Mouse (Mus musculus) midbrain, embryonic 14.5 days (tissue): ENCODE results near the gene Scgb1b7. TPM values are rescaled to one million over a fixed set of nuclear protein-coding genes. Genes with fewer than 3 reads are reported as not detected.
"Not testable (repeated sequence)": the region's sequence is repeated elsewhere in the genome, so short reads cannot be mapped to it uniquely, and the experiment has no call there.

Source experiments
- ATAC-seq: fragments of 200-750 bp; cut with Nextera tagmentation; 2 replicates; pipeline ENCODE4 v1.8.0; 2017; ENCODE audit warnings: moderate number of reproducible peaks, moderate library complexity; ENCODE audit not compliant: low FRiP score, low TSS enrichment
- DNase-seq: peaks from one replicate; pipeline ENCODE4 v3.0.0-alpha.2; 2015
- H3K27ac ChIP-seq: fragments of 300-500 bp; sonication (generic); replicated peaks from 2 replicates; pipeline ENCODE4 v1.5.1; 2014; ENCODE audit warnings: mild to moderate bottlenecking, low read depth, low read length, moderate library complexity
- H3K27me3 ChIP-seq: fragments of 300-500 bp; sonication (generic); 2 replicates; pipeline ENCODE4 v1.6.1; 2014; ENCODE audit warnings: low read length, control low read depth, mixed read lengths; ENCODE audit not compliant: control insufficient read depth, insufficient read depth
- H3K36me3 ChIP-seq: fragments of 300-500 bp; sonication (generic); 2 replicates; pipeline ENCODE4 v1.6.1; 2014; ENCODE audit warnings: low read length, control low read depth; ENCODE audit not compliant: control insufficient read depth, insufficient read depth
- H3K4me1 ChIP-seq: fragments of 300-500 bp; sonication (generic); 2 replicates; pipeline ENCODE4 v1.6.1; 2014; ENCODE audit warnings: mild to moderate bottlenecking, antibody characterized with exemption, low read length, control low read depth; ENCODE audit not compliant: control insufficient read depth, insufficient read depth
- H3K4me2 ChIP-seq: fragments of 300-500 bp; sonication (generic); 2 replicates; pipeline ENCODE4 v1.6.1; 2014; ENCODE audit warnings: mild to moderate bottlenecking, low read length, moderate library complexity
- H3K4me3 ChIP-seq: fragments of 300-500 bp; sonication (generic); replicated peaks from 2 replicates; pipeline ENCODE4 v1.5.1; 2014; ENCODE audit warnings: low read depth, low read length
- H3K9ac ChIP-seq: fragments of 300-500 bp; sonication (generic); replicated peaks from 2 replicates; pipeline ENCODE4 v1.6.1; 2014; ENCODE audit warnings: mild to moderate bottlenecking, low read length, moderate library complexity
- H3K9me3 ChIP-seq: fragments of 300-500 bp; sonication (generic); 2 replicates; pipeline ENCODE4 v1.6.1; 2016; ENCODE audit warnings: low read length, control low read depth, mixed read lengths; ENCODE audit not compliant: control insufficient read depth
- WGBS: fragments of 180-500 bp; shearing (Covaris S2); extraction: QIAGEN DNeasy Blood & Tissue Kit; methylation state at CpG from one replicate; pipeline ENCODE4 v1.1.7; 2014; 5-methylcytosine and 5-hydroxymethylcytosine counted together
- polyA plus RNA-seq: library from polyadenylated mRNA; unstranded; fragments of >200 nt; fragmentation: Nextera tagmentation; extraction: Ambion mirVana; gene quantifications from 2 replicates; pipeline ENCODE4 v1.2.1, GENCODE M21; 2014

Gene Scgb1b7
- polyA plus RNA-seq, result not detected in 2 replicates

GRCm38 (mm10) chr7:31712365-31712764 lies at the start of gene Scgb1b7:
TSS of gene Scgb1b7 (plus strand) at chr7:31712665.
- DNase-seq, H3K36me3 ChIP-seq, H3K4me1 ChIP-seq, H3K27me3 ChIP-seq, H3K9me3 ChIP-seq, ATAC-seq, H3K9ac ChIP-seq, H3K27ac ChIP-seq, H3K4me3 ChIP-seq, H3K4me2 ChIP-seq: not testable (repeated sequence)
- 80% methylated on average over 4 of the region's 5 CpGs for WGBS

DNA sequence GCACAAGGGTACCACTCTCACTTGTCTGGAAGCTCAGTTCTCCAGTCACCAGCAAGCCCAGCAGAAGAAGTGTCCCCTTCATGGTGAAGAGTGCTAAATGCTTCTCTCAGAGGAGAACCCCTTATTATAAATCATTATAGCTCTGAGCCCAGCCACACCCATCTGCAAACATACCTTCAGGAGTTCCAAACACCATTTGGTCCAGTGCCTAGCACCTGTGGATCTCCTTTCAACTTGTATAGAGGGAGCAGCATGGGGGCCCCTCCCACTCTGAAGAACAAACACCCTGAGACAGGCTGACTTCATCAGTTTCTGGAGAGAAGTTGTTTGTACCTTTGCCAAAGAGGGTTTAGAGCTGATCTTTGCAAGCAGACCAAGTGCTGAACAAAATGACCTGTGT lies 6.8 kb upstream of the Scgb1b7 start, which contains the start of gene Scgb2b7:
Gene Scgb2b7 (minus strand): TSS at position 101 of the 400 bp plus-strand sequence.
- H3K4me3 ChIP-seq, H3K9ac ChIP-seq, ATAC-seq, H3K4me1 ChIP-seq, DNase-seq, H3K9me3 ChIP-seq, H3K27me3 ChIP-seq, H3K4me2 ChIP-seq, H3K36me3 ChIP-seq, H3K27ac ChIP-seq: not testable (repeated sequence)

Other genes with a start within 250 kb of the Scgb1b7 start
- not detected in 2 replicates for gene Scgb2b7, start 6.9 kb upstream of the Scgb1b7 start, polyA plus RNA-seq